Mouse (Mus musculus) testis, adult 2 months (tissue): Measurements from ENCODE around the gene Hcfc1r1.

ENCODE experiments used
- CTCF ChIP-seq: fragments of 200-500 bp; IDR thresholded peaks from 2 replicates; pipeline ENCODE4 v1.5.1; 2012; ENCODE audit warnings: low read depth, mild to moderate bottlenecking, inconsistent platforms, low read length, moderate library complexity; ENCODE audit not compliant: control insufficient read depth, insufficient read depth, insufficient replicate concordance
- POLR2A ChIP-seq: fragments of 200-500 bp; IDR thresholded peaks from 2 replicates; pipeline ENCODE4 v1.6.1; 2012; ENCODE audit warnings: low read depth, mild to moderate bottlenecking, inconsistent platforms, low read length, moderate library complexity; ENCODE audit not compliant: control insufficient read depth

GRCm38 (mm10) chr17:23673424-23674073 lies at the start of gene Hcfc1r1, which contains the start of gene Thoc6:
- no peak for TF ChIP-seq CTCF
- peak; percentile 85 for TF ChIP-seq POLR2A
